Mouse (Mus musculus): ENCODE measurements around the gene Ddr2. TPM values are rescaled to one million over a fixed set of nuclear protein-coding genes. Genes with fewer than 3 reads are reported as not detected.
A peak's percentile ranks its signal among the peaks of the same experiment; 100 is the strongest.

Gene Ddr2
- polyA plus RNA-seq, 1 experiment from 2014 or later, result 1.4 TPM

DNA sequence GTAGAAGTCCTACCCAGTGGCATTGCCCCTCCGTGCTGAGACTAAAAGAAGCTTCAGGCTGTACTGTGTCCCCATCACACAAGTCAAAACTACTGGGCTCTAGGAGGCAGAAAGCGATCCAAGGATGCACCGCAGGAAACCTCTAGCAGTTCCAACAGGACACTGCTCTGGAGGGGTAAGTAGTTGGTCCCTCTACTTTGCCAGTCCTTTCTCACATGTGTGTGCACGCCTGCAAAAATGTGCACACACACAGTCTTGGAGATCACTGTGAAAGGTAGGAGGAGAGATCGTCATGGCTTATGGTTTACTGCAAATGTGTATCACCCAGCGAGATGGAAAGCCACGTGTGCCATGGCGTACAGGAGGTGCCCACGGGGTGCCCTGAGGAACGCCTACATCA is 157.9 kb downstream of the Ddr2 start:
- Histone ChIP-seq H3K4me1 (ENCODE audit: insufficient read depth) (no peaks in the 10 kb centered on the region), H3K27me3 (ENCODE audit: insufficient read depth, low read length) (no peaks in the 10 kb centered on the region), H3K4me2 (ENCODE audit: low read depth, low read length) (no peak overlapping the region), H3K9me3 (ENCODE audit: low read length) (no peaks in the 10 kb centered on the region), H3K9ac (replicated peaks) (no peak overlapping the region), H3K36me3 (replicated peaks; ENCODE audit: insufficient read depth, low read length) (peaks cover 28% of the 10 kb centered on the region), H3K4me3 (ENCODE audit: low read depth, low read length) (no peak overlapping the region), H3K27ac (ENCODE audit: low read depth) (no peak overlapping the region)
- 85% methylated on average over 10 of the region's 10 CpGs for WGBS (ENCODE audit: insufficient replicate concordance)
- DNase-seq, result no peak
- ATAC-seq, result no peak
- no peak for TF ChIP-seq CTCF (IDR thresholded peaks at IDR 0.05; ENCODE audit: low read depth)
- no peak for TF ChIP-seq EP300 (IDR thresholded peaks at IDR 0.05; ENCODE audit: low read depth)

DNA sequence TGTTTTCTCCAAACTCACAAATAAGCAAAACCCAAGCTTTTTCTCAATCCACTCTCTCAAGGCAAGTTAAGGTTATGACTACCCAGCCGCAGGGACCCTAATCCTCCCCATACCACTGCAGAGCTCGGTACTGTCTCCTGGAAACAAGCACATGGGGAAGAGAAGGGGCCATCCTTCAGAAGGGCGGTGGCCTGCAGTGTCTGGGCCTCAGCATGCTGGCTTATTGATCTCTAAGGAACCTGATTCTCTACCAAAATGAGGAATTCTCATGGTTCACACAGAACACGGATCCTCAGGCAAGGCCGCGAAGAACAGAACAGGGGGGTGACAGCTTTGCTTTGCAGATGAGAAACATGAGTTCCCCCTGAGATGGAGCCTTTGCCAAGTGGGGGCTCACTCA is 159.0 kb downstream of the Ddr2 start:
- H3K9me3 ChIP-seq (ENCODE audit: low read length), result no peaks in the 10 kb centered on the region
- DNase-seq (no peak), ATAC-seq (no peak)
- 89% methylated on average over 6 of the region's 6 CpGs for WGBS (ENCODE audit: insufficient replicate concordance)
- no peaks in the 10 kb centered on the region for H3K27me3 ChIP-seq (ENCODE audit: insufficient read depth, low read length)
- H3K27ac ChIP-seq (ENCODE audit: low read depth), result no peak overlapping the region
- TF ChIP-seq CTCF (IDR thresholded peaks at IDR 0.05; ENCODE audit: low read depth), result no peak
- no peak for TF ChIP-seq EP300 (IDR thresholded peaks at IDR 0.05; ENCODE audit: low read depth)
- no peak overlapping the region for H3K4me2 ChIP-seq (ENCODE audit: low read depth, low read length)
- no peak overlapping the region for H3K4me3 ChIP-seq (ENCODE audit: low read depth, low read length)
- H3K9ac ChIP-seq (replicated peaks), result no peak overlapping the region
- no peaks in the 10 kb centered on the region for H3K4me1 ChIP-seq (ENCODE audit: insufficient read depth)
- H3K36me3 ChIP-seq (replicated peaks; ENCODE audit: insufficient read depth, low read length), result peaks cover 25% of the 10 kb centered on the region

DNA sequence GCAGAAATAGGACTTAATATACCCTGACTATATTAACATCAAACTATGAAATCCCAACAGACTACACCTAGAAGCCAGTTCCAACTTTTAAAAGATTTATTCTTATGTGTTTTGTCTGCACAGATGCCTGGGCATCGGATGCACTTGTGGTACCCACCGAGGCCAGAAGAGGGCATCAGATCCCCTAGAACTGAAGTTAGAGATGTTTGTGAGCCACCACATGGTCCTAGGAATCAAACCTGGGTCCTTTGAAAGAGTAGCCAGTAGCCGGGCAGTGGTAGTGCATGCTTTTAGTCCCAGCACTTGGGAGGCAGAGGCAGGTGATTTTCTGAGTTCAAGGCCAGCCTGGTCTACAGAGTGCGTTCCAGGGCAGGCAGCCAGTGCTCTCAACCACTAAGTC is 159.9 kb downstream of the Ddr2 start:
- H3K27ac ChIP-seq (ENCODE audit: low read depth), result no peak overlapping the region
- H3K9me3 ChIP-seq (ENCODE audit: low read length), result no peaks in the 10 kb centered on the region
- peaks cover 20% of the 10 kb centered on the region for H3K36me3 ChIP-seq (replicated peaks; ENCODE audit: insufficient read depth, low read length)
- WGBS (ENCODE audit: insufficient replicate concordance), result 79% methylated on average over 4 of the region's 4 CpGs
- H3K4me3 ChIP-seq (ENCODE audit: low read depth, low read length), result no peak overlapping the region
- ATAC-seq (no peak), DNase-seq (no peak)
- H3K4me1 ChIP-seq (ENCODE audit: insufficient read depth), result no peaks in the 10 kb centered on the region
- H3K27me3 ChIP-seq (ENCODE audit: insufficient read depth, low read length), result no peaks in the 10 kb centered on the region
- H3K9ac ChIP-seq (replicated peaks), result no peak overlapping the region
- no peak overlapping the region for H3K4me2 ChIP-seq (ENCODE audit: low read depth, low read length)
- peak; percentile 49 for TF ChIP-seq CTCF (IDR thresholded peaks at IDR 0.05; ENCODE audit: low read depth)
- no peak for TF ChIP-seq EP300 (IDR thresholded peaks at IDR 0.05; ENCODE audit: low read depth)

DNA sequence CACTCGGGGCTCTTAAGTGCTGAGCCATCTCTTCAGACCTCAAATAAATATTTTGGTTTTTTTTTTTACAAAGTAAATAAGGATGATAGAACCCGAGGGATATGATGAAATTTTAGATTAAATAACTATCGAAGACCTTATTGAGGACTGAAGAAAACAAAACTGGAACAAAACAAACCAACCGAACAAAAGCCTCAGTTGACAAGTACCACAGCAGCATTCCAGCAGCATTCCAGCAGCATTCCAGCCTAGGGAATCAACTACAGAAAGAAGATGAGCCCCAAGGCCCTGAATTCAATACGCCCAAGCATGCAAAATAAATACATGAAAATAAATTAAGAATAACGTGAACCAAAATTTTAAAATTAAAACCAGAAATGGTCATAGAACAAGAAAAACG is 160.6 kb downstream of the Ddr2 start:
- Histone ChIP-seq H3K4me1 (ENCODE audit: insufficient read depth) (no peaks in the 10 kb centered on the region), H3K9ac (replicated peaks) (no peak overlapping the region), H3K9me3 (ENCODE audit: low read length) (no peaks in the 10 kb centered on the region), H3K27me3 (ENCODE audit: insufficient read depth, low read length) (no peaks in the 10 kb centered on the region), H3K4me3 (ENCODE audit: low read depth, low read length) (no peak overlapping the region), H3K36me3 (replicated peaks; ENCODE audit: insufficient read depth, low read length) (peaks cover 16% of the 10 kb centered on the region), H3K4me2 (ENCODE audit: low read depth, low read length) (no peak overlapping the region), H3K27ac (ENCODE audit: low read depth) (no peak overlapping the region)
- WGBS (ENCODE audit: insufficient replicate concordance), result 72% methylated on average over 7 of the region's 7 CpGs
- TF ChIP-seq EP300 (IDR thresholded peaks at IDR 0.05; ENCODE audit: low read depth) (no peak), CTCF (IDR thresholded peaks at IDR 0.05; ENCODE audit: low read depth) (no peak)
- DNase-seq (no peak), ATAC-seq (no peak)

DNA sequence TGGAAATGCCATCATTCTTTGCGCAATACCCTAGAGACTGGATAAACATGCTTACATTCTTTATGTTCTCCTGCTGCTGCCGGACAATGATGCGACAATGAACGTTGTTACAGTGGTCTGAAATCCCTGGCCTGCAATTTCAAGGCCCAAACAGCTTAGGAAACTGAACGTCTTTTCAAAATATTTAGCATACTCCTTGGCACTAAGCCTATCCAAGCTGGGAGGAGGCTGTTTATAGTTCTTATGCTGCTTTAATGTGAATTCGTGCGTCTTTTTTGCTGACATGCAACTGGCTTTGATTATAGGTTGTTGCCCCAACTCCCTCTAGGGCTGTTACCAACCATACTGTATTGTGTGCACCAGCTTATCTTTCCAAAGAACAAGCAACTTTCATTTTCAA is 161.7 kb downstream of the Ddr2 start:
- no peak for DNase-seq
- no peak for TF ChIP-seq EP300 (IDR thresholded peaks at IDR 0.05; ENCODE audit: low read depth)
- TF ChIP-seq CTCF (IDR thresholded peaks at IDR 0.05; ENCODE audit: low read depth), result no peak
- 78% methylated on average over 7 of the region's 7 CpGs for WGBS (ENCODE audit: insufficient replicate concordance)
- Histone ChIP-seq H3K27ac (ENCODE audit: low read depth) (no peak overlapping the region), H3K36me3 (replicated peaks; ENCODE audit: insufficient read depth, low read length) (peaks cover 11% of the 10 kb centered on the region), H3K4me3 (ENCODE audit: low read depth, low read length) (no peak overlapping the region), H3K27me3 (ENCODE audit: insufficient read depth, low read length) (no peaks in the 10 kb centered on the region), H3K9me3 (ENCODE audit: low read length) (no peaks in the 10 kb centered on the region), H3K9ac (replicated peaks) (no peak overlapping the region), H3K4me2 (ENCODE audit: low read depth, low read length) (no peak overlapping the region), H3K4me1 (ENCODE audit: insufficient read depth) (no peaks in the 10 kb centered on the region)
- no peak for ATAC-seq

DNA sequence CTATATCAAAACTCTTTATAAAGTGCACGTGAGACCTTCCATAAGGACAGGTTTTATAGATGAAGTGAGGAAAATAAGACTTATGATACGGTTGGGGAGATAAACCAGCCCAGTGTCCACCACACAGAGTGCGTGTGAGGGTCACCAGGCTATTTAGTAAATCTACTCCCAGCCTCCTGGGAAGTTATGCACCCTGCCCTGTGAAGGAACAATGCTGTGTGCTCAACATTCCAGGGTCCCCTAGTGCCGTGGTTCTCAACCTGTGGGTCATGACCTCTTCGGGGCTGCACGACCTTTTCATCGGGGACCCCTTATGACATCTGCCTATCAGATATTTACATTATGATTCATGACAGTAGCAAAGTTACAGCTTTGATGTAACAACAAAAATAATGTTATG is 162.3 kb downstream of the Ddr2 start:
- H3K4me1 ChIP-seq (ENCODE audit: insufficient read depth), result no peaks in the 10 kb centered on the region
- TF ChIP-seq CTCF (IDR thresholded peaks at IDR 0.05; ENCODE audit: low read depth) (no peak), EP300 (IDR thresholded peaks at IDR 0.05; ENCODE audit: low read depth) (no peak)
- H3K4me2 ChIP-seq (ENCODE audit: low read depth, low read length), result no peak overlapping the region
- 74% methylated on average over 7 of the region's 7 CpGs for WGBS (ENCODE audit: insufficient replicate concordance)
- no peaks in the 10 kb centered on the region for H3K9me3 ChIP-seq (ENCODE audit: low read length)
- H3K36me3 ChIP-seq (replicated peaks; ENCODE audit: insufficient read depth, low read length), result peaks cover 9% of the 10 kb centered on the region
- ATAC-seq (no peak), DNase-seq (no peak)
- H3K4me3 ChIP-seq (ENCODE audit: low read depth, low read length), result no peak overlapping the region
- no peaks in the 10 kb centered on the region for H3K27me3 ChIP-seq (ENCODE audit: insufficient read depth, low read length)
- H3K9ac ChIP-seq (replicated peaks), result no peak overlapping the region
- no peak overlapping the region for H3K27ac ChIP-seq (ENCODE audit: low read depth)

DNA sequence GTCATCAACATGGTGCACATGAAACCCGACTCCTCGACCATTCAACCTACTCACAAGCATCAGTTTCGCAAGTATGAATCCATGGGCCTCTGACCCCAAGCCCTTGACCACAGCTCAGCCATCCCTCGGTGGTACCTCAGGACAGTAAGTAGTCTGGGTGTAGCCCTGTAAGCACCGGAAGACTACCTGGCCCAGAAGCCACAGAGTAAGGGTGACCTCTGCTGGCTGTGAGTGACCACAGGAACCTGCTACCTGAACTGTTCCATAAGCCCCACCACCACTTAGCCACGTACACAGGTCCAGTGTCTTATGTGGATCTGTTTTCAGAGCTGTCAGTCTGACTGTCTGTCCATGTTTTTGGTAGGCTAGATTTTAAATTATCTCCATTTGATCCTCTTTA is 162.9 kb downstream of the Ddr2 start:
- ATAC-seq, result no peak
- peaks cover 9% of the 10 kb centered on the region for H3K36me3 ChIP-seq (replicated peaks; ENCODE audit: insufficient read depth, low read length)
- no peak overlapping the region for H3K9ac ChIP-seq (replicated peaks)
- TF ChIP-seq EP300 (IDR thresholded peaks at IDR 0.05; ENCODE audit: low read depth) (no peak), CTCF (IDR thresholded peaks at IDR 0.05; ENCODE audit: low read depth) (peak; percentile 14; the same call in 1 of the 2 replicates)
- no peaks in the 10 kb centered on the region for H3K4me1 ChIP-seq (ENCODE audit: insufficient read depth)
- 68% methylated on average over 6 of the region's 6 CpGs for WGBS (ENCODE audit: insufficient replicate concordance)
- DNase-seq, result no peak
- no peak overlapping the region for H3K4me2 ChIP-seq (ENCODE audit: low read depth, low read length)
- H3K27ac ChIP-seq (ENCODE audit: low read depth), result no peak overlapping the region
- no peaks in the 10 kb centered on the region for H3K9me3 ChIP-seq (ENCODE audit: low read length)
- H3K4me3 ChIP-seq (ENCODE audit: low read depth, low read length), result no peak overlapping the region
- no peaks in the 10 kb centered on the region for H3K27me3 ChIP-seq (ENCODE audit: insufficient read depth, low read length)

Data from liver, postnatal 0 days (tissue).